Mouse (Mus musculus): ENCODE data around the gene Spp1.

DNA sequence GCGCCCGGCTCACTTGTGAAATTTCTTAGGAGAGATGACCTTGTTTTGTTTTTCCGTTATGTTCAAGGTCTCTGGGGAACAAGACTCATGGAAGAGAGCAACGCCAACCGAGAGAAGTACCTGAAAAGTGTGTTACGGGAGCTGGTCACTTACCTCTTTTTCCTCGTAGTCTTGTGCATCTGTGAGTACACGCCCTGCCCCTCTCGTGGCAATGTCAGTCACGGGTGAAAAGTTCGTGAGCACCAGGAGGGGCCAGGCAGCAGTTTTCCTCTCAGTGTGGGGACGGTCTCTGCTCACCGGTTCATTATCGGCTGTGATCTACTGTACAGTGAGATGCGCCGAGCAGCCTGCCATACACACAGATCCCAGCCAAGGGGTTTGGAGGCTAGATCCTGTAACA lies 31.9 kb downstream of the Spp1 start:
- TF ChIP-seq CTCF (IDR thresholded peaks at IDR 0.05; ENCODE audit: insufficient read depth, low read length) (no peak), POLR2A (IDR thresholded peaks at IDR 0.05; ENCODE audit: borderline replicate concordance, extremely low read depth, low read depth, low read length) (no peak)
